Mouse (Mus musculus) adrenal gland (tissue): ENCODE data around the gene S100a11.
"Not testable (repeated sequence)": the region's sequence is repeated elsewhere in the genome, so short reads cannot be mapped to it uniquely, and the experiment has no call there.

Source experiments
- intact Hi-C: fragments of 180-260 bp; cut with DNase I; formaldehyde crosslinking; loops from one replicate; pipeline ENCODE4 v1.15.1; 2025

The S100a11 gene

GRCm38 (mm10) chr3:93521462-93522057, 1.3 kb downstream of the S100a11 start:
- intact Hi-C loops: no loop called here

GRCm38 (mm10) chr3:93522611-93523010, 2.3 kb downstream of the S100a11 start:
- intact Hi-C loops: no loop called here

DNA sequence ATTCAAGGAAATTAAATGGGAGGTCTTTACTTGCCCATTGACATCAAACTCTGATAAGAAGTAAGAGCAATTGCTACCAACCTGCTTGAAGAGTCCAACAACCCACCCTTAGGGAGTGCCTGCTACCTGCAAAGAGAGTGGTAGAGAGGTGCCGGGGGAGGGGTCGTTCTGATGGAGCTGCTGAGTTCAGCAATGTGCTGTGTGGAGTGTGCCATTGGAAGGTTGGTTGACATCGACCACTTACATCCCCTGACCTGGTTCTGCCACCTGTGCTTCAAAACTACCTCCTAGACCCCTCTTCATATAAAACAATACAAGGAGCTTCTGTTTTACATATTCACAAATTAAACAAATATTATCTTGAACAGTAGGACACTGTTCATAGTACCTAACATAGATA, 7.0 kb downstream of the S100a11 start:
- intact Hi-C loops: no loop called here

DNA sequence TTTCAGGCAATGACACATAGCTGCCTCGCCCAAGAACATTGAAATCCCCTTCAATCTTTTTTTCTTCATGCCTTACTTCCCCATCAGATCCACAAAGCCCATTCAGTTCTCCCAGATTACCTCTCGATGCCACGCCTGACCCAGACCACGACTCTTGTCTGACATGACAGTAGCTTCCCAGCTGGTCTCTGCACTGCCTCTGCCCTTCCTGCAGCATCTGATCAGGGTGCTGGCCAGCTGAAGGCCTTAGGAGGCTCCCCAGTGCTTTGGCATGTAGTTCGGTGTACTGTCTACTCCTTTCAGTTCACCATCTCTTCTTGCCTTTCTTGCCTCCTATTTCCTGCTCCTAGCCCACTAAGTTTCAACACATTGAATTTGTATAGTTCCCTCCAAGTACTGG, 8.5 kb downstream of the S100a11 start:
- intact Hi-C loops: no loop called here

DNA sequence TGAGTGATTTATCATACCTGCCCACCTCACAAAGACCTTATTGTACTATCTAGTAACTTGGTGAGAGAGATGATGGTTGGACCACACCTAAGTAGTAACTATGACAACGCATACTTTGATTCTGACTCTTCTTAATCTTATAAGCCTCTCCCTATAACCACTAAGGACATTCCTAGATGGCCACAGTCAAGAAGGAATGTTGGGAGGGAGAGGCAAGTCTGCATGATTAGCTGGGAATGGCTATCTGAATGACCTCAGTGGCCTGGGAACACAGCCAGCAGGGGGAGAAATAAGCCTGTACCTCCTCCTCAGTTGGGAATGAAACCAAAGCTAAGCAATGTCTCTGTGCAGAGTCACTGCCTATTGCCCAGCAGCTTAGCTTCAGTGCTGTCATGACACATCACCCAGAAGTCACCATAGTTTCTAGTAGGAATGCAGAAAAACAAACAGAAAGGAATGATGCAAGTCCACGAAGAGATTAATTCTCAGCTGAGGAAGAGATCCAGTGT, 16.8 kb downstream of the S100a11 start:
- intact Hi-C loops: no loop called here

DNA sequence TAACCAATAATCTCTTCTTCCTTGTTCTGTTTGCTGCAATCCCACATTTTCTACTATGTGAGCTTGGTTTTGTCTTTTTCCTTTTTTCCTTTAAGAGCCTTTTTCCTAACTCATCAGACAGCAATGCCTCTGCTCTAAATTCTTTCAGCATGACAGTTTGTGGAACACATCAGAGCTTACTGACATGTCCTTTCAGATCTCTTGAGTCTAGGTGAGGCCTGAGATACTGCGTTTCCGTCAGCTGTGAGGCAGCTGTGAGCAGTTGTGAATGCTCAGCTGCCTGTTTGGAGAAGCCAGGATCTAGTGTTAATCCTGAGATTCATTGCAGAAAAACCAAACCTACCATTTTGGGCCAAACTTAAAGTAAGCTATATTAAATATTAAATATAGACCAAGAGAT, 18.2 kb downstream of the S100a11 start:
- intact Hi-C loops: no loop called here

GRCm38 (mm10) chr3:93541501-93541900, 21.2 kb downstream of the S100a11 start:
- intact Hi-C loops: no loop called here

- intact Hi-C loops: not testable (repeated sequence)
Measured at GRCm38 (mm10) chr3:93544170-93544569, 23.9 kb downstream of the S100a11 start.

DNA sequence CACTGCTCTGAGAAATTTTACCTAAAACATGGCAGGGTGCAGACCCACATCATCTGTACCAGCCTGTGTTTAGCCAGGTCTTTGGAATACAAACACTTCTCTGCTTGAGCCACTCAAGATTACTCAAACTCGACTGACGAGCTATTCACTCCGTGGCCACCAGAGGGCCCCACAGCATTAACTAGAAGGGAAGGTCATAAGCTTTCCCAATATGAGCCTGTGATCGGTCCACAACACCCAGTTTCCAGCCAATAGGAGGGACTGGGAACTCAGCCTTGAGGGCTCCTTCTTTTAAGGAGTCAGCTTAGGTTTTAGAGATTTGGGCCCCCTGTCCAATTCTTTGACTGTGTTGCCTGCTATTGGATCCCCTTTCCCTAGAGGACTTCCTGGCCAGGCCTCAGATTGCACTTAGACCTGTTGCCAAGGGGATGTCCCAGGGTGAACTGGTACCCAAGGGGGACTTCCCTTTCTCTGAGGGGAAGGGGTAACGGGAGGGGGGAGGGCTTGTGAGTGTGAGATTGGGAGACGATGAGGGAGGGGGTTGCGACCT, 26.9 kb downstream of the S100a11 start:
- intact Hi-C loops: loop anchor here (1.0 to 2.0 kb wide), 2 partner anchors 48 to 60 kb away; no protein-coding TSS in a partner anchor

- intact Hi-C loops: loop anchor here (1.0 to 2.0 kb wide), 2 partner anchors 47 to 59 kb away; no protein-coding TSS in a partner anchor
Measured at GRCm38 (mm10) chr3:93547749-93548540, 27.7 kb downstream of the S100a11 start.

DNA sequence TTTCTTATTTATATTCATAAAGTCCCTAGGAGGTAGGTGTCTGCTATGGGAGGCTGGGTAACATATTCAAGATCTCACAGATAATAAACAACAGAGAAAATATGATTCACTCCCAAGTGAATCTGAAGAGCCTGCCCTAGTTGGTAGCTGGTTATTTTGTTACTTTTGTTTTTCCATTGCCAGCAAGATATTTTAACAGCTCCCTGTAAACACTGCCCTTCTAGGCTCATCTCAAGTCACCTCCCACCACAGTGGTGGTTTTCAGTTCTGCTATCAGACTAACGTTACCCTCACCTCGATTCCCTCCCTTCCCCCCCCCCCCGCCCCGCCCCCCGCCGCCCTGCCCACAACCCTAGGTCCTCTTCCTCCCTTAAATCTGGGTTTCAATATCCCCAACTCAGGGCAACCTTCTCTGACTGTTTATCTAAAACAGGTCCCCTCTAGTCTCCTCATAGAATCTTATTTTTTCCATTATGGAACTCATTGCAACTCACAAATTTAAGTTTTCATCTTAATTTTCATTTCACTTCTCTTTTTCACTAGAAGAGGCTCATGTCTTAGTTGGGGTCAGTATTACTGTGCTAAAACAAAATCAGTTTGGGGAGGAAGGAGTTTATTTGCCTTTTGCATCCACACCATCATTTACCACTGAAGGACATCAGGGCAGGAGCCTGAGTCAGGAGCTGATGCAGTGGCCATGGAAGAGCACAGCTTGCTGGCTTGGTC, 28.4 kb downstream of the S100a11 start:
- intact Hi-C loops: no loop called here

DNA sequence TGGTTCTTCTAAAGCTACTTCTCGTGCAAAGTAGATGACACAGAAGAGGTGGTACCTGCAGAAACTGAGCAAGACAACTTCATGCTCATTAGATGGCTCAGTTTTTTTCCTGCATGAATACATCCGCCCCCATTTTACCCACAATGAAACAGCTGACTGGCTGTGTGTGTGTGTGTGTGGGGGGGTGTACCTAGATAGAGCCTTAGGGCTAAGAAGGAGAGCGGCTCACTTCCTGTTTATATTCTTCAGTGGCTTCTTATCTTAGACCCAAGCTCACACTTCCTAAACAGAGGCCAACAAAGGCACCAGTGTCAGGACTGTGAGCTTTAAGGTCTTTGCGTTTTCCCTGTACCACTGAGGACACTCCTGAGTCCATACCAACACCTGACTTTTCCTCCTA, 29.7 kb downstream of the S100a11 start:
- intact Hi-C loops: no loop called here

GRCm38 (mm10) chr3:93551950-93552901, 31.9 kb downstream of the S100a11 start:
- intact Hi-C loops: no loop called here

- intact Hi-C loops: no loop called here
Measured at GRCm38 (mm10) chr3:93553311-93553710, 33.0 kb downstream of the S100a11 start.

DNA sequence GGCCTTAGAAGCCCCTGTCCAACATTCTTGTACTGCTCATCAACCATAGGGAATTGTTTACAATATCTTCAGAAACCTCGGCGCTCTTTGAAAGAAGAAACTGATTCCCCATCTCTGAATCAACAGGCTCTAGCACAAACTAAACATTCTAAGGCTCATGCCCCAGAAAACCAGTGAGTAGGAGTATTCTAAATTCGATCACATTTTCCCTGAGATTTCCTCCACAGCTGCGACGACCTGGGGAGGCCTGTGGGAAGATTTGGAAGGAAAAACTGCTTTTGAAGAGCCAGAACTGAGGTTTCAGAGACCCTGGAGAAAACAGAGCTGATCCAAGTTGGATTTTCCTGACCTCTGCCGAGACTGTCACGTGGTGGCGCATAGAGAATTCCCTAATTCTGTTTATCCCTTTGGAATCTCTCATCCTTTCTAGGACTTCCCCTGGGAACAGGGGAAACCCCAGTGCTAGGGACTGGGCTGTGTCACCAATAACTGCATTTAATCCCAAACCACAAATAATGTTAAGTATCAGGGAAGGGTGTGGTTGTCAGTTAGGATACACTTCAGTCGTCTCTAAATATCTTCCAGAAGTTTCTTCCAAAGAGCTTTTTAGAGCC, 33.6 kb downstream of the S100a11 start:
- intact Hi-C loops: no loop called here

GRCm38 (mm10) chr3:93554379-93554980, 34.2 kb downstream of the S100a11 start:
- intact Hi-C loops: no loop called here

DNA sequence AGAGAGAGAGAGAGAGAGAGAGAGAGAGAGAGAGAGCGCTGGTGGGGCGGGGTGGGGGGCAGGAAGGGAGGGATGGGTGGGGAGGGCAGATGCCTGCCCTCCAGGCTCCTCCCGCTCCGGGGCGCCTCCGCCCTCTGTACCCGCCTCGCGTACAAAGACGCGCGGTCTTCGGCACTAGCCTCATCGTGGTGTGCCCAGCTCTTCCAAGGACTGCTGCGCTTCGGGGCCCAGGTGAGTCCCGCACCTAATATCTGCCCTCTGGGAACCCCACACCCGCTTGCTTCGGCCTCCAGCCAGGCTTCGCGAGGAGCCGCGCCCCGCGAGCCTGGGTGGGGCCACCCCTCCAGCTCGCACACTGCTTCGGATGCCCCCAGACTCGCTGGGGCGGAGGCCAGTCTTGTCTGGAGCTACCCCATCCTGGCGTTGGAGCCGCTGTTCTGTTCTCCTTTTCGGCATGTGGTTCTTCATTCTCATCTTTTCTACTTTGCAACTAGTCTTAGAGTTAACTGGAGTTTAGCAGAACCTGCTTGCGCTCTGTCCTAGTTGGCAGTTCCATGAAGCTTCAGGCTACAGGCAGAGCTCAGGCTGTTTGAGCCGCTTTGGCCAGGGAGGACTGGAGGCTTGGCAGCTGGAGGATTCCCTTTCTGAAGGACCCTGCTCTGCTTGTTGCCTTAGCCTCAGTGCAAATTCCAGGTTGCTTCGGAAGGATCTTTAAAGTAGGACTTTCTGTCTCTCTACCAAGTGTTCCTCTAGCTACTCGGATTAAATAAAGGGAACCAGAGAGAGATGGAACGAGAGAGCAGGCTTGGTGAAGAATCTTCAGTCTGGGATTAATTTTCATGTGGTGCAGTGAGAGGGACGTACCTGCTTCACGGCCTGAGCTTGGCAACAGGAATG, 34.9 kb downstream of the S100a11 start, which contains the start of gene S100a10:
Gene S100a10 (plus strand): TSS at position 100 of the 897 bp plus-strand sequence.
- intact Hi-C loops: no loop called here

DNA sequence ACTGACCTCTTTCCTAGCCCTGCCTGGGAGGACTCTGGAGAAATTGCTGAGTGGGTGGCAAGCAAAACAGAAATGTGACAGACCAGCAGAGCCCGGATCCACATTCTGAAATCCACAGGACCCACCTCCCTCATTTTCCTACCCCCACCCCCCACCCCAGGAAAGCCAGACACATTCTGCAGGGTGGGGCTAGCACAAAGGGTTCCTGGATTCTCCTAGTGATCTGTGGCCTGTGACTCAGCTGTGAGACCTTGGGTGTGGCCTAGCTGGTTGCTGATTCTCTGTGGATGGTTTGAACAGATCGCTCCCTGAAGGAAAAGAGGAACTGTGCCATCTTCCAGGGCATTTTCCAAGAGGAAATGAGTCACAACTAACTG, 35.6 kb downstream of the S100a11 start:
- intact Hi-C loops: no loop called here

GRCm38 (mm10) chr3:93556599-93556998, 36.3 kb downstream of the S100a11 start:
- intact Hi-C loops: no loop called here
